Mouse (Mus musculus) left cerebral cortex, postnatal 14 days (tissue): Measurements from ENCODE around the gene Gm20388. TPM values are rescaled to one million over a fixed set of nuclear protein-coding genes. Genes with fewer than 3 reads are reported as not detected.
A peak's percentile ranks its signal among the peaks of the same experiment; 100 is the strongest.
"Not testable (repeated sequence)": the region's sequence is repeated elsewhere in the genome, so short reads cannot be mapped to it uniquely, and the experiment has no call there.

Experiments used
- DNase-seq, 2 experiments: peaks; one replicate each; pipeline ENCODE4 v3.0.0; 2021 to 2022; ENCODE audit warnings: low spot score in 2 of 2, mixed read lengths in 1 of 2
- intact Hi-C: fragments of 180-260 bp; cut with DNase I; formaldehyde crosslinking; loops from one replicate; pipeline ENCODE4 v1.15.1; 2025
- total RNA-seq, 2 experiments: library from RNA; stranded (reverse); gene quantifications; 2 replicates each; pipeline ENCODE4 v1.2.3; 2021

Gm20388 gene
- total RNA-seq, 2 experiments from 2014 or later: 2.8 to 7.3 TPM

DNA sequence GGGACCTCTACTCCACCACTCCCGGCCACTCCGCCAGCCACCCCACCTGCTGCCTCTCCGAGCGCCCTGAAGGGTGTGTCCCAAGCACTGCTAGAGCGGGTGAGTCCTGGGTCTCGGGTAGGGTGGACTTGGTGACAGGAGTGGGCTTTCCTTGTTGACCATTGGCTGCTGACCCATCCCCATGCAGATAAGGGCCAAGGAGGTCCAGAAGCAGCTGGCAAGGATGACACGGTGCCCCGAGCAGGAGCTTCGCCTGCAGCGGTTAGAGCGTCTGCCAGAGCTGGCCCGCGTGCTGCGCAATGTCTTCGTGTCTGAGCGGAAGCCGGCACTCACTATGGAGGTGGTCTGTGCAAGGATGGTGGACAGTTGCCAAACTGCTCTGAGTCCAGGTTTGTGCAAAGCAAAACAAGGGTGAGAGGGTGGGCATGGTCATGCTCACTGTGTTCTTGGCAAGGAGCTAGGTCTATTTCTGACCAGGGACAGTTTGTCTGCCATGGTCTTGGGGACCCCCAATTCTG lies 2661.2 kb downstream of the Gm20388 start:
- intact Hi-C loops: no loop called here
- DNase-seq: no peak

DNA sequence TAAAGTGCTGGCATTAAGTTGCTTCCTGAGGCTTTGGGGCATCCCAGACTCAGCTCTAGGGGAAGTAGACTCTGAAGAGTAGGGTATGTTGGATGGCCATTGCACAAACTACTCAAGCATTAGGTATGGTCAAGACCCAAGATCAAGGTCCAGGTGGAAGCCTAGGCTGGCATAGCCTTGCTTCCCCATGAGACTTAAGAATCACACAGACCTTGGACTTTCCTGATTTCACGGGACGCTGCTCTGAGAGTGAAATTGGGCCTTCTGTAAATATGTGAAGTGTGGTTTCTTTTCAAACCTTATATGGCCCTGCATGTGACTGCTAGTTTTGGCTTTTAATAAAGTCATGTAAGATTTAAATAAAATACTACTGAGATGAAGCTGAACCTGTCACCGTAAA lies 2662.1 kb downstream of the Gm20388 start:
- intact Hi-C loops: no loop called here
- no peak for DNase-seq

DNA sequence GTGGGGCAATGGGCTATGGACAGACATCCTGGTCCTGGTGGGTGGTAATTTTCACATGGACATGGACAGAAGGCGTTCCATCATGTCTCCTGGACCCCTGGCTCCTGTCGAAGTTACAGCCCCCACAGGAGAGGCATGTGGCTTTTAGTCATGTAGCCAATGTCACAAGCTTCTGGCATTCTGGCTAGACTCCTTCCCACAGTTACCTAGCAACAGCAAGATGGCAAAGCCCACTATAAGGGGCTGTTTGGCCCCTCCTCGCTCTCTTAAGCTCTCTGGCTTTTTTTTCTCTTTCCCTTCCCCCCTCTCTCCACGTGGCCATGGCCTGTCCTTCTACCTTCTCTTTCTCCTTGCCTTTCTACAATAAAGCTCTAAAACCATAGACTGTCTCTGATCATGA lies 2662.5 kb downstream of the Gm20388 start:
- not testable (repeated sequence) for DNase-seq

DNA sequence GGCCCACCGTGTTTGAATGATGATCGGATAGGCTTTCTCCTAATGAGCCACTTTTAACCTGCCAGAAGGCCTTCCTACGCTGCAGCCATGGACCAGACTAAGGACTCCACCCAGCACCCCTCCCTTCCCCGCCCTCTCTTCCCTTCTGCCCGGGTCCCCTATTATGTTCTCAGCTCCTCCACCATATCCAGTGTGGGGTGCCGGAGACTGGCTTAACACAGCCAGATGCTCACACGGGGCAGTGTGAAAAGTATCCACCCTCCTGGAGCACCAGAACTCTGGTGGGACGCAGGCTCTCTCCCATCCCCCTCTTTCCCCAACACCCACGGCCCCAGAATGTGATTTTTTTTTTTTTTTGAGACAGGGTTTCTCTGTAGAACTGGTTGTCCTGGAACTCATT lies 2662.9 kb downstream of the Gm20388 start:
- no peak for DNase-seq
- intact Hi-C loops: no loop called here

More for the DNA sequence above, 2662.5 kb downstream of the Gm20388 start:
- intact Hi-C loops: not testable (repeated sequence)

DNA sequence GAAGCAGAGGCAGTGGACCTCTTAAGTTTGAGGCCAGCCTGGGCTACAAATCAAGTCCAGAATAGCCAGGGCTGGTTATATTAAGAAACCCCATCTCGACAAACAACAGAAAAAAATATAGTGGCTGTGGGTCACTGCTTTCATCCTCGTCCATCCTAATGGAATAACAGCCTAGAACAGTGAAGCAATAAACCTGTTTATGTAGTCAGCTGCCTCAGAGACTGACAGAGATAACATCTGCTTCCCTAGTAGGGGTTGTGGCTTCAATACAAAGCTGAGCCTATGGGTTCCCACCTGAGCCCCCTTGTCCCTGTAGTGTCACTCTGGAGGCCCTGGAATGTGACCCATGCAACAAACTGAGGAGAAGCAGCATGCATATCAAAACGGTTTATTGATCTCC lies 2663.6 kb downstream of the Gm20388 start:
- no peak for DNase-seq
- intact Hi-C loops: no loop called here

DNA sequence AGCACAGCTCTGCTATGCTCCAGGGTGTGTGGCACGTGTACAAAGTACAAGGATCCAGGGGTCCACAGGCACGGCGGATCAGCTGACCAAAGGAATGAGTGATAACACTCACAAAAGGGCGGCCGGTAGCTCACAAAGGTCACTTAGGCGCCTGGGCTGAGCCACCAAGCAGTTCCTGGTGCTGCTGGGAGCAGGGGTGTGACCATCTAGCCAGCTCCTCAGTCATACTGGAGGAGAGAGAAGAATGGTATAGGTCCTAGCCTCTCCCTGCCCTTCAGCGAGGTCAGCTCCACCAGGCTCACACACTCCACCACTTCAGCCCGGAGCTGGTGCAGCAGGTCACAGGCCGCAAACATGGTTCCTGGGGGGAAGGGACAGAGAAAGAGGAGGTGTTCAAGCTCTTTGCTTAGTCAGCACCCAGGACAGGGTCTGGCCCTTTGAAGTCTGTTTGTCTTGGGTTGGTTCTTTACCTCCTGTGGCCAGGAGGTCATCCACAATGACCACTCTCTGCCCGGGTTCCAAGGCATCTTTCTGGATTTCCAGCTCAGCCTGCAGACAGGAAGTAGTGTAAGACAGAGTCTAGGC lies 2664.1 kb downstream of the Gm20388 start:
- intact Hi-C loops: no loop called here

DNA sequence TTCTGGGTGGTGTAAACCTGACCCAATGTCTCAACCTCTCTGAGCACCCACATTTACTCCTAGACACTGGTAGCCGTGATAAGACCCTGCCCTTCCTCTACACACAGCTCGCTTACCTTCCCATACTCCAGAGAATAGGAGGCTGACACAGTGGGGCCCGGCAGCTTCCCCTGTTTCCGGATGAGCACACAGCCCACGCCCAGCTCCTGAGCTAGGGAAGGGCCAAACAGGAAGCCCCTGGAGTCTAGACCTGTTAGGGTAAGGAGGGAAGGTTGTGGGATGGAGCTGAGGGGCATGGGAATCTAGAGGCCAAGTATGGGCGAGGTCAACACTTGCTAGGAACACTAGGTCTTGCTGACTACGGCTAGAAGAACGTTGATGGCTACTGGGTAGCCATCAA lies 2664.6 kb downstream of the Gm20388 start:
- intact Hi-C loops: no loop called here
- no peak for DNase-seq

More for the DNA sequence above, 2664.1 kb downstream of the Gm20388 start:
- no peak for DNase-seq

DNA sequence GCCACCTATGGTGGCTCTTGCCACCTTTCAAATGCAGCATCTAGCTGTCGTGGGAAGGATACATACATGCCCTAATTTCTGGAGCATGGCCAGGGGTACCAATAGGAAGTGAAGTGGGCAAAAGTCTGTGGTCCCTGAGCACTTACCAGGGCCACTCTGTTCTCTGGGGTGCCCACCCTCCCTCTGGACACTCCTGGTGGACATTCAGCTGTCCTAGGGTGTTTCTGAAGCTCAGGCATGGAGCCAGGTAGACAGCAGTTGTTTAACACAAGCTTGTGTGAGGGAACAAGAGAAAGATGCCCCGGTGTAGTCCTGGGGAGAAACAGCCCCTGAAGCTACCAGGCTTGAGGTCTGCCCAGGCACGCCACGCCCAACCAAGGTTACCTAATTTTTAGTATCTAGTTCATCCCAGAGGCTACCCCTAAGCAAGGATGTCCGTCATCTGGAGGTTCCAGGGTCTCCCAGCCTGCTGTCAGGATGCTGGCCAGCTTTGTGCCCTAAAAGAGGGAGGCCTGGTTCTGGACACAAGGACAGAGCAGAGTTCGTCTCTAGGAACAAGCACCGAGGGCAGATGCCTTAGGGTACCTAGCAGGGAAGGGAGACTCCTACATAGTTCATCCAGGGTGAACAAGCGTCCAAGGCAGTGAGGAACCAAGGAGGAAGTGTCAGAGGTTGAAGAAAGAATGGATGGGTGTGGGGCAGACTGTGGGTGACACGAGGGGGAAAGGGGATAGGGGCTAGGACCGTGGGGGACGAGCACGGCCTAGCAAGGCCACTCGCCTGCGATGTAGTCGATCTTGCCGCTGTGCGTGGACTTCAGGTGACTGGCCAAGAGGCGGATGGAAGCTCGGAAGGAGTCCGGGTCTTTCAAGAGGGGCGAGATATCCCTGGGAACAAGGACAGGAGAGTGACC lies 2665.3 kb downstream of the Gm20388 start:
- DNase-seq: no peak
- intact Hi-C loops: no loop called here

DNA sequence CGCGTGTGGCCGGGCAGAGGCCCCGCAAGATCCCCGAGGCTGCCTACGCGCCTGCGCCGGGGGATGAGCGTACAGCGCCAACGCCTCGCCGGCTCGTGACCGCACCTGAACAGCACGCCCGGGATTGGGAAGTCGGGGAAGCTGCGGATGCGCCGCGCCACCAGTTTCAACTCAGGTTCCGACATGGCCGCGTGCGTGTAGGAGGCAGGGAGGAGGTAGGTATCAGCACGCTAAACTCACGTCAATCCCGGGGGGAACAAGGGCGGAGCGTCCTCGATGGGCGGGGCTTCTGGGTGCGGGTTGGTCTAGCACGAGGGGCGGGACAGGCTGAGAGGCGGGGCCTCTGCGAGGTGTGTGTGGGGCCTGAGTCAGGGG lies 2666.0 kb downstream of the Gm20388 start, which contains the start of gene Aprt:
TSS of gene Aprt (minus strand) at position 262 of the 375 bp plus-strand sequence.
- DNase-seq: peak; percentile 91 to 94
- intact Hi-C loops: no loop called here

DNA sequence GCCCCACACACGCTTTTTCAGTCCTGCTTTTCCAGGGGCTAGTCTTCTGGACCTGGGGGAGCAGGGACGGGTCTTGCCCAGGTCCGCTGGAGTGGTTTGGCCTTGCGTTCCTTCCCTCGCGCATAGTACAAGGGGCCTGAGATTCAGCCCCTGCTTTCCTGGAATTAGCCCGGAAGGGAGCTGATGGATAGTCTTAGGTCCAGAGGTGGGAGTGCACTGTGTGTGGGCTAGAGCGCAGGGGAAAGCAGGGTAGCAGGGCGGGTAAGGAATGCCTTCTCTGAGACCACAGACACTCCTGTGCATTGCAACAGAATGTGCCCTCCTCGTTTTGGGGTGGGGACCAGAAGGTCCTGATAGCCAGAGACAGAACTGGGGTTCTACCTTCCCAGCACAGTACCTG lies 2666.5 kb downstream of the Gm20388 start:
- intact Hi-C loops: no loop called here
- no peak for DNase-seq

DNA sequence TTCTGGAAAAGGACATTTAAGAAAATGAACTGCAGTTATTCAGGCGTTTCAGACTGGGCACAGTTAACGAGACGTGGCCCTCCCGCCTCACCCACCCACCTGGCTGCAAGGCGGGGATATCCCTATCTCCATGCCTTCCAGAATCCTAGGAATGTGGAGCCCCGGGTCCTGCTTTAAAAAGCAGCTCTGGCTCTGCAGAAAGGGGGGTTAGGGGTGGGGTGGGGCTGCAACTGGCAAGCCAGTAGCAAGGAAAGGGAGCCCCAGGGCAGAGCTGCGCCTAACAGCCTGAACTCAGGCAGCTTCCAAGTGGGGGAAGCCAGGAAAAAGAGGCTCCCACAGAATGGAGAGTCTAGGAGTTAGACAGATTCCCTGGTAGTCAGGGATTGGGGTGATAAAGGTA lies 2668.6 kb downstream of the Gm20388 start:
- intact Hi-C loops: no loop called here
- DNase-seq: no peak

DNA sequence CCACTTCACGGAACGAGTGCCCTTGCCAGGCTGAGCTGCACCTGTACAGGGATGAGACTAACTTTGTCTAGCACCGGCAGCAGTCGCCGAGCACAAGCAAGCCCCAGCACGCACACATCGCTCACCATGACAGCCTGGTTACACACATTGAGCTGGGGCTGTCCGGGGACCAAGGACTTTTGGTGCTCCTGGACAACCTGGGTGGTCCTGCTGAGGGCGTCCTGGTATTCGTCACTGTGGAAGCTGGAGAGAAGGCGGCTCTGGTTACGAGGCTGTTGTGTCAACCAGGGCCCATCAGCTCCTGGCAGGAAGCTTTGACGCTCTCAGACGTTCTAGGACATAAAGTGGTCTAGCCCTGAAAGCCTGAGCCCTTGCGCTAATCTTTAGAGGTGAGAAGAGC lies 2670.3 kb downstream of the Gm20388 start:
- intact Hi-C loops: no loop called here
- DNase-seq: no peak

DNA sequence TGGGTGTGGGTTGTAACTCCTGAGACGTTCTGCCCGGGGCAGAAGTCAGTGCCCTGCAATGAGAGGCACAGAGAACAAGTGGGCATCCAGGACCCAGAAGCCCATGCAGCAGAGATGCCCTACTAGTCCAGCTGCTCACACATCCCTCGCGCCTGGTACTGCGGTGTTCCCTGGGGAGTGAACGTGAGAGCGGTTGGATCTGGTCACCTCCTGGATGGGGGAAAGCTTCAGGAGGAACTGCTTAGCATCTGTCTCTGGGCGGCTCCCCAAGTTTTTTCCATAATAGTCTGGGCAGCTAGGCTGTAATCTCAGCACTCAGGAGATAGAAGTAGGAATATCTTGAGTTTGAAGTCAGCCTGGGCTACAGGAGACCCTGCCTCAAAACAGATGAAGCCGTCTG lies 2674.3 kb downstream of the Gm20388 start:
- intact Hi-C loops: no loop called here
- no peak for DNase-seq

DNA sequence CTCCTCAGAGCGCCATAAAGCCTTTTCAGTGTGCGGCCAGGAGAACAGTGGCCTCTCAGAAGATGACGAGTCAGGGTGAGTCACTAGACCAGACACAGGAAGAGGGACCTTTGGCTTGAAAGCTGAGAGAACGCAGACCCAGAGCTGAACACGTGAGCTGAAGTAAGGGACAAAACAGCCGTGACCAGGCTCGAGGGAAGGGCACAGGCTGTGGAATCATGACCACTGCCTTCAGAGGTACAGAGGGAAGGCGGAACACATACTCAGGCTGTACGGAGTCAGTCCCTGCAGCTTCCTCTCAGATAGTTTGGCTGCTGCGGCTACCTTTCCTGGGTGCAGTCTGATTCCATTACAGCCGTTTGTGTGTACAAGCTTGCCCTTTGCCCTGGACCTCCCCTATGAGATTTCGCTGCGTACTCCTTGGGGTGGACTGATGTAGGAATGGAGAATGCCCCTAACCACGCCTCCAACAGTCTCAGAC lies 2674.8 kb downstream of the Gm20388 start:
- intact Hi-C loops: no loop called here
- no peak for DNase-seq

DNA sequence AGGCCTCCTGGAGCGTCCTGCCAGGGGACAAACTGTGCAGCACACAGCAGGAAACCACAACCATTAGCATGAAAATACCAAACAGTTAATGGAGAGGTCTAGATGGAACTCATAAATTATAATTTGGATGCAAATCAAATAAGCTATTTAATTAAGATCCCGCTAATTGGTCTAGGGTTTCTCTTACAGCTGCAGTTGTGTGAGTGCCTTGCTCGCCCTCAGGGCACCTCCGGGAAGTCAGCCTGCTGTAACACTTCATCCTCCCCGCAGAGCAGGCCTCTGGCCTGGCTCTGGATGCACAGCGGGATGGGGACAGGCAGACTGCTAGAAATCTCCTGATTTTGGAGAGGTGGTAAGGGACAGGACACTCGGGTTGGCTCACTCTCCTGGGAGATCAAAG lies 2675.5 kb downstream of the Gm20388 start:
- intact Hi-C loops: no loop called here
- DNase-seq: no peak

DNA sequence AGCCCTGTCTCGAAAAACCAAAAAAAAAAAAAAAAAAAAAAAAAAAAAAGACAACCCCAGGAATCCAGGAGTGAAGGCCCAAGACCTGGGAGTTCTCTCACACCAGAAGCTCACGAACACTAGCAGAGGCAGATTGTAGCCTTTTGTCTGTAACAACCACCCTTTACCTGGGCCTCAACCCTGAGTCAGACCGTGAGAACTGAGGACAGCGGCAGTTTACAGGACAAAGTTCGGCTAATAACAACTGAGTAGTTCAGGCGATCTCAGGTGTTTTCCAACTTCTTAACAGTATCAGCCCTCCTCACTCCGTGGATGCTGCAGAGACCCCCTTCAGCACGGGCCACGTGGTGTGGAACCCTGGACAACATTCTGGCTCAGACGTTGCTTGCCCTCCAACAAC lies 2676.1 kb downstream of the Gm20388 start:
- DNase-seq: no peak
- intact Hi-C loops: no loop called here

DNA sequence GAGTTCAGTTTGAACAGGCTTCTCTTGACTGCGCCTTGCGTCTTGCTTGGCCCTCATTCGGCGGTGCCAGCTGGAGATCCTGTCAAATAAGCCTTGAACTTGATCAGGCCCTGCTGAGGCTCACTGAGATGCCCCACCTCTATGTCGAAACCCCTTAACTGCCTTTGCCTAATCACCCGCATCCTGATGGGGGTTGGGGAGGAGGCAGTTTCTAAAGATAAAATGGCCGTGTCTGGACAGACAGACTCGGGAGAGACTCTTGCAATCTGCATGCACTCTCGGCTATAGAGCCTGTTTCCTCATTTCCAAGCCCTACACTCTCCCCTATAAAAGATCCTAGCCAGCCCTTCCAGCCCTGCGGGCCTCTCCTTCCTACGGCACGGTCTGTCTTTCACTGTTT lies 2682.6 kb downstream of the Gm20388 start:
- DNase-seq: no peak
- intact Hi-C loops: no loop called here

DNA sequence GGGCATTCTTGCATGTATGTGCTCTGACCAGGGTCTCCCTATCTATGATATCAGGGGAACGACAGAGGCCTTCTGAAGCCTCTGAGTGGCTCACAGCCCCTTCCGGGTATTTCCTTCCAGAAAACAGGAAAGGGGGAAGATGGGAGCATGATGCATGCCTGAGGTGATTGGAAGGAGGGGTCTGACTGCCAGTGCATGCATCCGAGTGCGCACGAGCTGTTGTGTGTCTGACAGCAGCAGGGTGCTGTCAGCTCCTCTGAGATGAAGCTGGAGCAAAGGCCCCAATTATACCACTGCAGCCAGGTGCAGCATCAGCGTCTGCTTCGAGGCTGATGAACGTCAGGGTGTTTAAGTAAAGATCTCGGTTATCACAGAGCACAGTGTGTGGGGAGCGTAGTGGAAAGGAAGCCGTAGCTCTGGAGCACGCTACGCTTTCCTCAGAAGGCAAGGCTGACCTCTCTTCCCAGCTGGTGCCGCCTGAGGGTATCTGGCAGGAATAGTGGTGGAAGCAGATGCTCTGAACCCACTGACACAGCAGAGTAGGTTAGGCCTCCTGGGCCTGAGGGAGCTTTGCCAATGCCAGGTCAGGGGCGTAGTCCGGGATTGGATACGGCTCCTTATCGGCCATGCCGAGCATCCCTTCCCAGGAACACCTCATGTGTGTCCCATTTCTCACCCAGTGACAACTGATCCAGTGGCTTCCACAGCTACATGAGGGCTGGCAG lies 2683.3 kb downstream of the Gm20388 start:
- intact Hi-C loops: no loop called here
- DNase-seq: no peak

DNA sequence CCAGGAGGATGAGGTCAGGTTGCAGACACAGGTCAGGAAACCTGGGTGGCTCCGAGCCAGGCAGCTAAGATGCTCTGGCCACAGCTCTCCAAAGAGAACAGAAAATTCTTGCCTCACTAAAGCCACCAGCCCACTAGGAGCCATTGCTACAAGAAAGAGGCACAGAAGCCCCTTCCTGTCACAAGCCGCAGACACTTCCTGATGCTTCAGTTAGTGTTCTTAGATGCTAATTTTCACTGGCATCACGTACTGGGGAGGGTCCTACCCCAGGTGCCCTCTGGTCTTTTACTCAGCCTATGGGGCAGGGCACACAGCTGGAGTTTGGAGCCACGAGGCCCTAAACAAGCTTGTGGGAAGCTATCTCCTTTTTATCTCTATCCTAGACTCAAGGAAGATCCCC lies 2685.4 kb downstream of the Gm20388 start:
- intact Hi-C loops: no loop called here
- DNase-seq: no peak

DNA sequence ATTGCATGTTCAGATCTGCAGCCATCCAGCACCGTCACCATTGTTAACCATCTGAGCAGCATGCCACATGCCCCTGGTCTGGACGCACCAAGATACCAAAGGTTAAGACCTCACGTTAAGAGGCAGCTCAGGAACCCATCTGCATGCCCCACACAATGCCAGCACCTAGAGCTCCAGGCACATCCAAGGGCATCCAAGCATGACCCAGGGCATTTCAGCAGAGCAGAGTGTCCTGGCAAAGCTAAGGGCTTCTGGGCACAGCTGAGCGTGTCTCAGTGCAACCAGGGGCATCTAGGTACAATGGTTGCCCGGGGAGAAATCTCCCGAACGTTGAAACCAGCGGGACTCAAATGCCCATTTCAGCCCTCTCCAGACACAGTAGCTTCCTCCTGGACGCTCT lies 2690.0 kb downstream of the Gm20388 start:
- intact Hi-C loops: no loop called here
- no peak for DNase-seq
